Mouse (Mus musculus): ENCODE results near the gene A3galt2. TPM values are rescaled to one million over a fixed set of nuclear protein-coding genes. Genes with fewer than 3 reads are reported as not detected.

A3galt2 gene
- polyA plus RNA-seq, 1 experiment: 0.13 TPM

GRCm38 (mm10) chr4:128805150-128806042 is 50.2 kb downstream of the A3galt2 start:
- TF ChIP-seq MAX (IDR thresholded peaks at IDR 0.05; ENCODE audit: low read depth) (no peak), POLR2A (IDR thresholded peaks at IDR 0.05; ENCODE audit: insufficient read length, low read depth) (peak; percentile 0), TCF3 (IDR thresholded peaks at IDR 0.05; ENCODE audit: insufficient read length, low read depth) (no peak), MYOG (IDR thresholded peaks at IDR 0.05; ENCODE audit: control insufficient read depth in 1 of 3, insufficient read depth in 1 of 3, insufficient read length in 2 of 3, low read depth in 2 of 3) (no peak), E2F4 (IDR thresholded peaks at IDR 0.05; ENCODE audit: insufficient read depth) (no peak), CEBPB (IDR thresholded peaks at IDR 0.05; ENCODE audit: insufficient read depth, poor library complexity, severe bottlenecking) (no peak), REST (IDR thresholded peaks at IDR 0.05; ENCODE audit: insufficient read depth, insufficient read length) (no peak), SRF (IDR thresholded peaks at IDR 0.05; ENCODE audit: control insufficient read depth, insufficient read length, low read depth) (no peak)
- H3K27me3 ChIP-seq (ENCODE audit: control insufficient read depth, insufficient read depth, insufficient read length): no peaks in the 10 kb centered on the region
- peak overlapping the region; percentile 49 for H3K4me3 ChIP-seq
- H3K79me2 ChIP-seq (ENCODE audit: control insufficient read depth, insufficient read depth): peaks cover 17% of the 10 kb centered on the region
- H3K36me3 ChIP-seq (ENCODE audit: control insufficient read depth, insufficient read depth): no peaks in the 10 kb centered on the region
- H3ac ChIP-seq (ENCODE audit: control insufficient read depth, insufficient read length): peak overlapping the region; percentile 62
- H3K4me2 ChIP-seq (ENCODE audit: low read depth): peak overlapping the region; percentile 95

GRCm38 (mm10) chr4:128806043-128806826 is 51.1 kb downstream of the A3galt2 start, which contains the start of gene Zfp362:
Gene Zfp362, minus strand, starts transcription at chr4:128806045.
- Histone ChIP-seq H3K79me2 (ENCODE audit: control insufficient read depth, insufficient read depth) (peaks cover 14% of the 10 kb centered on the region), H3K27me3 (ENCODE audit: control insufficient read depth, insufficient read depth, insufficient read length) (no peaks in the 10 kb centered on the region), H3K36me3 (ENCODE audit: control insufficient read depth, insufficient read depth) (no peaks in the 10 kb centered on the region), H3K4me3 (peak within 1 kb of the TSS; percentile 49), H3K4me2 (ENCODE audit: low read depth) (peak within 1 kb of the TSS; percentile 95), H3ac (ENCODE audit: control insufficient read depth, insufficient read length) (peak within 1 kb of the TSS; percentile 62)
- TF ChIP-seq SRF (IDR thresholded peaks at IDR 0.05; ENCODE audit: control insufficient read depth, insufficient read length, low read depth) (no peak), POLR2A (IDR thresholded peaks at IDR 0.05; ENCODE audit: insufficient read length, low read depth) (peak; percentile 6)

GRCm38 (mm10) chr4:128806827-128807179 is 51.6 kb downstream of the A3galt2 start:
- Histone ChIP-seq H3K4me2 (ENCODE audit: low read depth) (peak overlapping the region; percentile 48), H3K27me3 (ENCODE audit: control insufficient read depth, insufficient read depth, insufficient read length) (no peaks in the 10 kb centered on the region), H3K79me2 (ENCODE audit: control insufficient read depth, insufficient read depth) (peaks cover 14% of the 10 kb centered on the region), H3K4me3 (peak overlapping the region; percentile 49), H3ac (ENCODE audit: control insufficient read depth, insufficient read length) (peak overlapping the region; percentile 62), H3K36me3 (ENCODE audit: control insufficient read depth, insufficient read depth) (no peaks in the 10 kb centered on the region)
- no peak for TF ChIP-seq SRF (IDR thresholded peaks at IDR 0.05; ENCODE audit: control insufficient read depth, insufficient read length, low read depth)
- no peak for TF ChIP-seq MAX (IDR thresholded peaks at IDR 0.05; ENCODE audit: low read depth)
- TF ChIP-seq MYOD1 (IDR thresholded peaks at IDR 0.05; ENCODE audit: control insufficient read depth in 1 of 3, insufficient read length in 2 of 3, low read depth in 2 of 3): no peak
- no peak for TF ChIP-seq CEBPB (IDR thresholded peaks at IDR 0.05; ENCODE audit: insufficient read depth, poor library complexity, severe bottlenecking)
- no peak for TF ChIP-seq E2F4 (IDR thresholded peaks at IDR 0.05; ENCODE audit: insufficient read depth)
- TF ChIP-seq USF1 (IDR thresholded peaks at IDR 0.05; ENCODE audit: low read depth): no peak
- TF ChIP-seq REST (IDR thresholded peaks at IDR 0.05; ENCODE audit: insufficient read depth, insufficient read length): no peak
- TF ChIP-seq POLR2AphosphoS2 (IDR thresholded peaks at IDR 0.05; ENCODE audit: insufficient read length, low read depth): peak; percentile 65
- TF ChIP-seq POLR2A (IDR thresholded peaks at IDR 0.05; ENCODE audit: insufficient read length, low read depth): peak; percentile 46
- TF ChIP-seq TCF3 (IDR thresholded peaks at IDR 0.05; ENCODE audit: insufficient read length, low read depth): no peak
- TF ChIP-seq MYOG (IDR thresholded peaks at IDR 0.05; ENCODE audit: control insufficient read depth in 1 of 3, insufficient read depth in 1 of 3, insufficient read length in 2 of 3, low read depth in 2 of 3): peak in 1 of 3 experiments; percentile 12
- no peak for TF ChIP-seq TCF12 (IDR thresholded peaks at IDR 0.05; ENCODE audit: insufficient read depth, poor library complexity, severe bottlenecking)

GRCm38 (mm10) chr4:128811382-128812056 is 56.4 kb downstream of the A3galt2 start:
- H3ac ChIP-seq (ENCODE audit: control insufficient read depth, insufficient read length): no peak overlapping the region
- no peaks in the 10 kb centered on the region for H3K36me3 ChIP-seq (ENCODE audit: control insufficient read depth, insufficient read depth)
- H3K4me3 ChIP-seq: peak overlapping the region; percentile 37
- TF ChIP-seq MAX (IDR thresholded peaks at IDR 0.05; ENCODE audit: low read depth) (no peak), POLR2A (IDR thresholded peaks at IDR 0.05; ENCODE audit: insufficient read length, low read depth) (peak; percentile 35), SRF (IDR thresholded peaks at IDR 0.05; ENCODE audit: control insufficient read depth, insufficient read length, low read depth) (no peak), REST (IDR thresholded peaks at IDR 0.05; ENCODE audit: insufficient read depth, insufficient read length) (no peak), POLR2AphosphoS2 (IDR thresholded peaks at IDR 0.05; ENCODE audit: insufficient read length, low read depth) (peak; percentile 30), USF1 (IDR thresholded peaks at IDR 0.05; ENCODE audit: low read depth) (peak; percentile 100), E2F4 (IDR thresholded peaks at IDR 0.05; ENCODE audit: insufficient read depth) (no peak), CEBPB (IDR thresholded peaks at IDR 0.05; ENCODE audit: insufficient read depth, poor library complexity, severe bottlenecking) (no peak), MYOG (IDR thresholded peaks at IDR 0.05; ENCODE audit: control insufficient read depth in 1 of 3, insufficient read depth in 1 of 3, insufficient read length in 2 of 3, low read depth in 2 of 3) (no peak), TCF12 (IDR thresholded peaks at IDR 0.05; ENCODE audit: insufficient read depth, poor library complexity, severe bottlenecking) (no peak)
- H3K4me2 ChIP-seq (ENCODE audit: low read depth): peak overlapping the region; percentile 89
- H3K79me2 ChIP-seq (ENCODE audit: control insufficient read depth, insufficient read depth): no peaks in the 10 kb centered on the region
- H3K27me3 ChIP-seq (ENCODE audit: control insufficient read depth, insufficient read depth, insufficient read length): no peaks in the 10 kb centered on the region

Measured in myocyte (in vitro differentiated cells).